Mouse (Mus musculus): Measurements from ENCODE around the gene Rab3ip. TPM values are rescaled to one million over a fixed set of nuclear protein-coding genes. Genes with fewer than 3 reads are reported as not detected.

Gene Rab3ip
- total RNA-seq, 2 experiments from 2014 or later = 67.3 to 69.6 TPM

DNA sequence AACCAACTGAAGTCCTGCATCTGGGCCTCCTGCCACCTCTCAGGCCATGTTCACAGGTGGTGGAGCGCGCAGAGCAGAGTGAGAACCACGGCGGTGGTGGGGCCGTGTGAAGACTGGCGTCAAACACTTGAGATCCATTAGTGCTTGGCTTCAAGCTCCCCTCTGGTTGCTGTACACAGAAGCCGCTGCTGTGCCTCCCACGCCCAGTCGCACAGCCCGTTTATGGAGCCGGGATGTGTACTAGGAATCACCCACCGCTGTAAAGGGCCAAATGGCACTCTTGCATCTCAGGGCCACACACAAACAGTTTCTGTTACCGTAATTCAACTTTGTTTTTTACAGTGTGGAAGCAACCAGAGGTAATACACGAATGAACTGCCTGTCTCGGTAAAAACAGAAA is 28.4 kb downstream of the Rab3ip start:
- no peak for DNase-seq (ENCODE audit: low spot score in 2 of 2)

DNA sequence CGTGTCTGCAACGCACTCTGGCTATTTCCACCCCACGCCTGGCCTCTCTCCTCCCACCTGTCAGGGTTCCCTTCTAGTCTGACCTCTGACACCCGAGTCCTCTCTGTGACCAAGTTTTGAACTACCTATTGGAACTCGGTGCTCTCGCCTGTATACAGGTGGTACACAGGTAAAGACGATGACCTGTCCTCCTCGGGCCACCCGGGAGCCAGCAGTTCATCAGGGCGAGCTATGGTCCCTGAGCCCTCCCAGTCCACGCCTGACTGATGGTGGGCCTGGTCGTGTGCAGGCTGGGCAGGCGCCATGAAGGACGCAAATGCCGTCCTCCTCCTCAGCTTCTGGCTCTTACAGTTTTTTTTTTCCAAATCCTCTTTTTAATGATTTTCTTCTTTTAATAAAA is 29.2 kb downstream of the Rab3ip start:
- no peak for DNase-seq (ENCODE audit: low spot score in 2 of 2)

DNA sequence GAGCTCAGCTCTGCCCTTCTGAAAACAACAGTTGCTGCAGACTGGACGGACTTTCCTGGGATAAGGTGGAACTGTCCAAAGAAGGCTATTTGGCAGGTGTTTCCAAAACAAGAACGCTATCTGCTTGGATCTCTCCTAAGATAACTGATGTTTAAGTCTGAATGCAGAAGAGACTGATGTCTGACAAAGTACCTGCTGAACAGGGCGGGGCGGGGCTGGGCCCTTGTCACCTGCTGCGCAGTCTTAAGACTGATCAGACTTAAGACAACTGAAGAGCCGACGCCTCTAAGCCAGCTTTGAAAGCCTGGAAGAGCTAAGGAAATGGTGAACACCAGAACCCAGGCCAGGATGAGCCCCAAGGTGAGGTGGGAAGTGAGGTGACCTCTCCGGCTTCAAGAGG is 29.9 kb downstream of the Rab3ip start:
- DNase-seq (ENCODE audit: low spot score in 2 of 2) = no peak

DNA sequence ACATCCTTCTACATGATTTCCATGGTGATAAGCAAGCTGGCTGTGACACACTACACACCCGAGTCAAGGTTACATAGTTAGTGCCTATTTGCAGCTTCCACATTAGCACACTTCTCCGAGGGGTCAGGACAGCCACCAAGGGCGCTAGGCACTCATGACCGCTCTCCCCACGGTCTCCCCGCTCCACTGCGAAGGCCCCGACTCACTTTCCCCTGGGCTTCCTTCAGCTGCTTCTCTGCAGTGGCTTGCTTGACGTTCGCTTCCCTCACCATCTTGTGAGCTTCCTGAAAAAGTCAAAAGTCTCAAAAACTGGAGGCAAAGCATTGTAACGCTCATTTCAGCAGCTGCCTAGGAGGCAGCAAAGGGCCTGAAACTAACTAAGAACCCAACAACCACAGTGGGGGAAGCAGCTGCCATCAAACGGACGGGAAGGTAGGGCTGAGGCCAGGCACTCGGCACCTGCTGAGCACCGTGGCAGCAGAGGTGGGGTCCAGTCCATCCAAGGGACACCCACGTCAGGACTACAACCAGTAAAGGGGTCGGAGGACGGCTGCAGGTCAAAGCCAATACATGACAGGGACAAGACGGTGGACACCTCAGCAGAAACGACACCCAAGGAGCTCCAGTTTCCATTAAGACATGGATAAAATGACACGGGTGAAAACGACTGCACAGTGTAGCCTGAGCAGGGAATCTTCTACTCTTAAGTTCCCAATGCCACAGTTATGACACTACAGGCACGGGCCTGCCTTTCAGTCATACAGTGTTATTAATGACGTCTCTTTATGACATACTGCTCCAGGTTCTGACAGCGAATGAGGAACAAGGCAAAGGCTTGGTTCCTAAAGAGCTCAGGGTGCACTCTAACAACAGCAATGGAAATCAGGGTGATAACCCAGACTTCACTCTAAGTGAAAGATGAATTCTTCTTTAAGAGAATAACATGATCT is 30.9 kb downstream of the Rab3ip start:
- no peak for DNase-seq (ENCODE audit: low spot score in 2 of 2)

DNA sequence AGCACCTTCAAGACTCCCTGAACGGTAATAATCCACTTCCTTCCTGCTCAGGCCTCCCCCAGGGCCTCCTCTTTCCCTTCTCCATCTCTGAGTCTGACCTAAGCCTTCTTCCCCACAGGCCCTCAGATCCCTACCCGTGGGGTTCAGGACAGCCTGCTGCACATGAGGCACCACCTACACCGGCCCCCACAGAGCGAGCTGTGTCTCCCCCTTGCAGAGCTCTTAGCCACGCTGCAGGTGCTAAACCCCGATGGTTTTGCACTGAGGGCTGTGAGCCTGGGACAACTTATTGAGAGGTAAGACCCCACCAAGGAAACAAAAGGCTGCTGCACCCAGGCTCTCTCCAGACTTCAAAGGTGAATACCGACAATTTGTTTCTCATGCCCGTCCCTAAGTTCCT is 34.0 kb downstream of the Rab3ip start:
- no peak for DNase-seq (ENCODE audit: low spot score in 2 of 2)

DNA sequence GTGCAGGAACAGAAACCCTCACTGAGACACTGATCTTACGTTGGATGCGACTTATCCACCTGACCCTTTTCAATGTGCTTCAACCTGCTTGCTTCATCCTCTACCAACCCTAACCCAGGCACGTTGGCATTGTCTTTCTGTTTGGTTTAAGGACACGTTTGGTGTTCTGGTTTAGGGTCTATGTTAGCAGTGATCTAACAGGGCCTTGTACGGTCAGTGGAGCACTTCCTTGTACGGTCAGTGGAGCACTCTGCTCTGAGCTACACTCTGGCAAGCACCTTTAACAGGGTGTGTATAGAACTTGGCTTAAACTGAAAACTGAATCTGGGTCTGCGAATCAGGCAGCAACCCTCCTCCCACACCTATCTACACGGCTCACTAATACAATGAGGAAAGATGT is 35.3 kb downstream of the Rab3ip start:
- DNase-seq (ENCODE audit: low spot score in 2 of 2) = no peak

DNA sequence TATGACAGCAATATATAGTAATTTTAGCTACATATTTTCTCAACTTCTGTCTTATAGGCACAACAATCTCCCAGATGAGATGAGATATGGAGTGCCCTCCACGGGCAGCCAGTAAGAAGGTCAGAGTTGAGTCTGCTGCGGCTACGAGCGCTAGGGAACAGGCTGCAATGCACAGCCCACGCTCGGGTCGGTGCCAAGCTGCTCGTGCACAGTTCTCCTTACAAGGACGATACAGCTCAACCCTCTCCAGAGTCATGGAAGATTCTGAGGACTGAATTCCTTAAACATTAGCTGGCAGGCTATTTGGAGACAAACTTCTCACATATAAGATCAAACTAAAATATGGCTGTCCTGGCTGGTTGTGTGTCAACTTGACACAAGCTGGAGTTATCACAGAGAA is 36.0 kb downstream of the Rab3ip start:
- DNase-seq (ENCODE audit: low spot score in 2 of 2) = no peak

DNA sequence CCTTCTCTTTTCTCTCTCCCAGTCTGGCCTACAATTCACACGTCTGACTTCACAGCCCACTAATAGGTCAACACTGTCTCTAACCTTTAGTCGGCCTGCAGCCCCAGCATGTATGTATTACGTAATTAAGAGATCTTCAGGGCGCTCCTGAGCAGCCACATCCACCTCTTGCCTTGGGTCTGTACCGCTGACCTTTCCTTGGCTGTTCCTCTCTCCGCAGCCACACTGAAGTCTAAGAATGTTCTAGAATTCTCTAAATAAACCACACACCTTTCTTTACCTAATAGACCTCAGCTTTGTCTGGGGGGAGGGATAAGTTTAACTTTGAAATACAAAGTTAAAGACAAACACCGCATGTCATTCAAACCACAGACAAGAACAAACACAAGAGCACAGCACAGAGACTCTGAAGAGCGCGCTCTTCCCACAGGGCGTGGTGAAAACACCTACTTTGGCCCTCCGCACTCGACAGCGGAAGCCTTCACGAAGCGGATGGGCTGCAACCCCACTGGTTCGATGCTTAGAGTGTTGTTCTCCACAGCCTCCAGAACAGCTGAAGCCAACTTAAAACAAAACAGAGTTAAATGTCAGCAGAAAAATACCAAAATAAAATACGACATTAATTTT is 36.8 kb downstream of the Rab3ip start:
- DNase-seq (ENCODE audit: low spot score in 2 of 2) = no peak

DNA sequence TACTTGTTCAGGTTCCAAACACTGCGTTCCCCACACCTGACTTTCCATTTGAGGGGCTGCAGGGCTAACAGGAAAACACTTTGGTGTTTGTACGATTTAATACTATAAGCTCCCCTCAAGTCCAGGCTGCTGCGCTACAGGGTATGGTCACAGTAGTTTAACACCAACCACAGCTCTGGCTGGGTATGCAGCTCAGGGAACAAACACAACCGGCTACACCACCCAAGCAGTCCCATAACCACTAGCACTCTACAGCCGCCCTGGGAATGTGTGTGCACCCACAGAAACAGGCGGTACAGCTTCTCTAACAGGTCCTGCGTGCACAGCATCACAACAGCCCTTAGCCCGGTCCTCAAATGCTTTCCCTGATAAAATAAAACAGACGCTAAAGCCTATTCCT is 37.7 kb downstream of the Rab3ip start:
- DNase-seq (ENCODE audit: low spot score in 2 of 2) = no peak

DNA sequence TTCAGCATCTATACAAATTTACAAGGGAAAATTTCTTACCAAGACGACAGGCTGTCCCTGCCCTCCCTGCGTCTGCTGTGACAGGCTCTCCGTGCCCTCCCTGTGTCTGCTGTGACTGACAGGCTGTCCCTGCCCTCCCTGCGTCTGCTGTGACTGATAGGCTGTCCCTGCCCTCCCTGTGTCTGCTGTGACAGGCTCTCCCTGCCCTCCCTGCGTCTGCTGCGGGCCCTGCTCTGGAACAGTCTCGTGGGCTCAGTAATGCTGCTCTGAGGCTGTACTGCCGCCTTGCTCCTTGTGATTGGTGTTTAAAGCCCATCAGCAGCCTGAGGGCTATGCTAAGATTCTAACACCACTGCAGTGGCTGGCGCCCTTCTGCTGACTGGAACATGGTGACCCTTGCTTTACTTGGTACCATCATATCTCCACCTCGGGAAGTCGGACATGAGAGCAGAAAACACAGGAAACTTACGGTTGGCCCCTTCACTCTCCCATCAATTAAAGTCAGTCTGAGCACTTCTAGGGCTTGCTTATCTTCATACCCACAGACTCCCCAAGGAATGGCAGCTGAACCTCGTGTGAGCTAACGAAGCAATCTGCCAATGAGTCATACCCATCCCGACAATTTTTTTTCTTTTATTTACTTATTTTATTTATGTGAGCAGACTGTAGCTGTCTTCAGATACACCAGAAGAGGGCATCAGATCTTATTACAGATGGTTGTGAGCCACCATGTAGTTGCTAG is 41.5 kb downstream of the Rab3ip start:
- DNase-seq (ENCODE audit: low spot score in 2 of 2) = no peak

DNA sequence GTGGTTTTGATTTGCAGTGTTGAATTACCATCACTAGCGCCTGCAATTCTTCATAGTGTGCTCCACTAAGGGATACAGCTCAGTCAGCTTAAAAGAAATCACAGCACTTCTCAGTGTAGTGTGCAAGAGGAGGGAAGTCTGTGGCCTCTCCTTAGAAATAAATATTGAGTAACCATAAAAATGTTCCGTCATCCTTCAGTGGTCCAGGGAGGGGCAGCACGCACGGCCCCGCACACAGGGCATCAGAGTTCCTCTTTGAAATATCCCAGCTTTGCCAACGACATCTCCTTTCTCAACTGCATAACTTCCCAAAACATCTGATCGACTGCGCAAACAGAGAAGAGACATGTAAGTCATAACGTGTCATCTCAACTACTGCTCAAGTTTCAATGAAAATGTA is 43.8 kb downstream of the Rab3ip start:
- DNase-seq (ENCODE audit: low spot score in 2 of 2) = no peak

DNA sequence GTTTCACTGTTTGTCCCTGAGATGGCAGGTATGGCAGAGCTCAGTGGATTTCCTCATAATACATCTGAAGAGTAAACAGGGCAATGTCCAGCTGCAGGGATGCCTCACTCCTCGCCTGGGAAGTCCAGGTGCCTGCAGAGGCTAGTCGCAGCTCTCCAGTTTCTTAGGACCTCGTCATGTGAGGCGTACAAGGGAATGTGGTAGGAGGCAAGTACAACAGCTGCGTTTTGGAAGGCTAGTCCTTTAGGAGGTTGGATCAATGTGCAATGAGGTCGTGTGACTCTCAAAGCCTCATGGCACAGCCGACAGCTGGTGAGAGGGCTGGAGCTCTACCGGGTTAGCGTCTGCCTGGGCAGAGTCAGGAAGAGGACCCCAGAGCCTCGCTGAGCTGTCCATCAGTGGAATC is 46.1 kb downstream of the Rab3ip start:
- no peak for DNase-seq (ENCODE audit: low spot score in 2 of 2)

DNA sequence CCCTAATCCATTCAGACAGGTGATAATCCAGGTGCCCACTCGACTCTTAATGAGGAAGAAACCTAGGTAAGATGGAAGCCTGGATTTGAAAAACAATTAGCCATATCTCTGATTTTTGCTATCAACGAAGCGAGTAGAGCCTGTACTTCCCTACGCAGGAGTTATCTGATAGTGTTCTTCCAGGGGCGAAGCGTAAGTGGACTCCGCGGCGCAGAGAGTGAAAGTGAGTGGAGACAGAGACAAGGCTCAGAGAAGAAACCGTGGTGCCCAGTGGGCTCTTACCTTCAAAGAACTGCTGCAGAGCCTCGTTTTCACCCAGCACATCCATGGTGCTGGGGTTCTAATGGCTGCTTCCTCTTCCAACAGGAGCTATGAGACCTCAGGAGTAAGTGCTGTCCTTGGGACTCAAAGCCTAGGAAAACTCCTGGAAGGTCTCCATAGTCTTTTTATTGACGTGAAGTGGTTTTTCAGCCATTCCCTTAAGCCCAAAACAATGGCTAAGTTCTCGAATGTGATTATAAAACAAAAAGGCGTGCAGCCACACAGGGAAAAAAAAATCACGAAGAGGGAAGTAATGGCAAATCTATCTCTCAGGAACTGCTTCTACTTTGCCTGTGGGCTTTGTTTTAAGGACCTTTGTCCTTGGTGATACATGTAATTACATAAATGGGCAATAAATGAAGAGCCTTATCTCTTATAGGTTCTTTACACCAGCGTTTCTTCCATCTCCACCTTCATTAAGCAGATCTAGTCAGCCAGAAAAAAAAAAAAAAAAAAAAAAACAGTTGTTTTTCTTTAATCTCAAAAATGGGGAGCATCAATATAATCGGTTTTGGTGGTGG is 54.0 kb downstream of the Rab3ip start, which contains the start of gene Myrfl:
TSS of gene Myrfl (minus strand) at position 584 of the 842 bp plus-strand sequence.
- DNase-seq (ENCODE audit: low spot score in 2 of 2) = no peak

DNA sequence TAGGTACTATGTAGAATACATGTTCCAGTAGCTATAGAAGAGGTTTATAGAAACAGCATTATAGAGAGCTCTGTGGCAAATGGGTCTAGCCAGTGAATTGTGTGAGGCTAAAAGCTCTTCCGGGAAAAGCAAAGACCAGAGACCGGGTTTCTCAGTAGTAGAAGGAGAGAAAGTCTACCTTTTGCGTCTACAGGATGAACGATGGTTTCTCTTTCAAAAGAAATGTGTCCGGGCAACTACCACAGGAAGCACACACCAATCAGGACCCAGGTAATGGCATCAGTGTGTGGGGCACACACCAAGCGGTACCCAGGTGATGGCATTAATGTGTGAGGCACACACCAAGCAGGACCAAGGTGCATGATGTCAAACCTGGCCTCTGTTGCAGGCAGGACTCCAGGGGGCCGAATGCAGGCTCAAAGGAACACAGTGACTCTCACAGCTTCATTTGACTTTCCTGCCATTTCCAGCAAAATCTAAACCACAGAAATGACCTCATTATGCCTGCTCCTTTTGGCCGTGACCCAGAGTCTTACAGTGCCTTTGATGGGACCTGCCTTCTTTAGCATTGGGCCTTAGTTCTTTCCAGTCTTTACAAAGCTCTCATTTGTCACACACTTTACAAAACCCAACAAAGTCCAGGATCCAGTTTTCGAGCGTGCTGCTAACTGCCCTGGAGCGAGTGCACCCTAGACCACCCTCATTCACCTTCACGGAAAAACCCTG is 55.3 kb downstream of the Rab3ip start:
- DNase-seq (ENCODE audit: low spot score in 2 of 2) = no peak

DNA sequence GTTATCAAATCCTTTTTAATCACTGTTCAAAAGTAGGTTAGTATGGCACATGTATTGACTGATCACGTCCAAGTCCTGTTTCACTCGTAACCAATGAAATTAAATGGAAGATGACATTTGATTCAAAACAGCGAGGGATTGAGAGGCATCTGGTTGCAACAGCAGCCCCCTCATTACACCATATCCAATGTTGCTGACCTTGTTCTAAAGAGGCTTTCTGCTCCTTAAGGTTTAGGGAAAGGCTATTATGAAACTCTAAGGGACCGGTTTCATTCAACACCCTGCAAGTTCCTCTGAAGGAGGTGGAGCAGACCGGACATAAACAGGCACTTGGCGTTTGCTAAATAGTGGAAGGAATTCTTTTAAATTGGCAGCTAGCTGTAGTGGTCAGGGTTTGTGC is 56.0 kb downstream of the Rab3ip start:
- DNase-seq (ENCODE audit: low spot score in 2 of 2) = no peak

DNA sequence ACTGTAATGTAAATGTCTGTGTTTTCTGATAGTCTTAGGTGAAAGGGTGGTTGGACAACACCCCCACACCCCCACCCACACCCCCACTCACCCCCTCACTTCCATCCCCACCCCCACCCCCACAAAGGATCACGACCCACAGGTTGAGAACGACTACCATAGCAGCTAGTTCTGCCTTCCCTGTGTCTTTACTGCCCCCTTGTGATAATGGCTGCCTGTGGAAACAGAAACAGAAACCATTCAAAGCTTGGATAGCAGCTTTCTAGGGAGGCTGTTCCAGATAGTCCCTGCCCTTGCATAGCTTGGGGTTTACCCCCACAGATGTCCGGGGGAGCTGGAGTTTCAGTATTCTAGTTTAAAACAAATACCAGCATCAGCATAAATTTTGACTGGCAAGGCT is 56.8 kb downstream of the Rab3ip start:
- peak; percentile 36 to 67 for DNase-seq (ENCODE audit: low spot score in 2 of 2)

DNA sequence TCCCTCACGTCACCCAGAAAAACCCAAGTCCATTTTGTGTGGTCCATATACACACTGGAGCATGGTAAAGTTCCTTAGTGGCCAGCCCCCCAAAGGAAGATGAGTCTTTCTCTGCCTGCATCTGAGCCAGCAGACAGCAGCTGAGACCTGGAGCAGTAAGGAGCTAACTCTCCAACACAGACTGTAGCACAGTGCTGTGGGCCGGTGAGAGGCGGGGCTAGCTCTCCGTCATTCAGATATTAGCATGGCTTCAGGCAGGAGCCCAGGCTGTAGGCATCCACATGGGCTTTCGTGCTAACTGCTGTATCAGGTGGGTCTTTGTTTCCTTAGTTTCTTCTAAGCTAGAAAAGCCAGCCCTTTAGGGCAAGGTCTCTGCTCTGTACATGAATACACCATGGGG is 60.0 kb downstream of the Rab3ip start:
- DNase-seq (ENCODE audit: low spot score in 2 of 2) = no peak

DNA sequence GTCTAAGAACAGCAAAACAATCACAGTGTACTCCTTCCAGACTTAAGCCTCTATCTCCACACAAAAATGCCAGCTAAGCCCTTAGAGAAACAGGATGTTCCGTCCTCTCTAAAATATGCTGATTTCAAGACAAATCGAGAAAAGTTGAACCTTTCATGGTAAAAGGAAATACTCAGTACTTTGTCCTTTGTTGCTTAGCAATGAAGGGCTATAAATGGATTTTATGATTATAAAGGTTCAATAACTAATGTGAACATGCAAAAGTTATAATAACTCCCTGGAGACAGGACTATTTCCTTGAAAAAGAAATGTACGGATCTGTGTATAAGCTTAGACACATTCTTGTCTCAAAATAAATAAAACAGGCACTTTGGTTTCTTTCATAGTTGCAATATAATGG is 66.0 kb downstream of the Rab3ip start:
- no peak for DNase-seq (ENCODE audit: low spot score in 2 of 2)

DNA sequence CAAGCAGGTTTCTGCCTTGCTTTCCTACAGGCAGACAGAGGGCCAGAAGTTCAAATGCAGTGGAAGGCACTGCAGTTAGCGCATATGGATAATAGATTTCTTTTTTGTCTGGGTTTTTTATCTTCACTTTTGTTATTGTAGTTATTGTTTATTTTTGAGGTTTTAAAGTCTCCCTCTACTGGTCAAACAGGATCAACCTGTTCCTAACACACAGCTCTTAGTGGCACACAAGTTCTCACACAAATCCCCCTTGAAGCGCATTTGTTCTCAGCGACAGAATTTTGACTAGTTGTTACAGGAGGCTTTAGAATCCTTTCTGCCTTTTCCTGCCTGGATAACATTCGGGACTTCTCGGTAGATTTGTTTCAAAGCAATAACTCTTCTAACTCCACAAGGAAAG is 67.0 kb downstream of the Rab3ip start:
- no peak for DNase-seq (ENCODE audit: low spot score in 2 of 2)

DNA sequence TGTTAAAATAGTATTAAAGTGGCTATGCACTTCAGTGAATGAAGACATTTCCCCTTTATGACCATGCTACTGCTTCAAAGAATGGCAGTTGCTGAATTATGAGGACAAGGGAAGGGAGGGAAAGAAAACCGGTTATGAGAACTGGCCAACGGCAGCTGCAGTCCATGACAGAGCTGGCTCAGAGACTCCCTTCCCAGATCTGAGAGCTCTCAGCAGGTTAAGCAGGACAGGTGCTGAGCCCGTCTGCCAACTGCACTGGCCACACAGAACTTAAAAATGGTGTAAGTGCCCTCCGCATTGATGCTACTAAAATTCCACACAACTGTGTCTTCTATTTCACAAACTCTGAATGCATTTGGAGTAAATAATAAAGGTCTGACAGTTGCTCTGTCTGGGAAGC is 73.1 kb downstream of the Rab3ip start:
- DNase-seq (ENCODE audit: low spot score in 2 of 2) = no peak
